Mouse (Mus musculus) MEL (cell line): ENCODE results near the gene Wdr70. TPM values are rescaled to one million over a fixed set of nuclear protein-coding genes. Genes with fewer than 3 reads are reported as not detected.

Experiments
- DNase-seq: peaks from one replicate; pipeline ENCODE4 v3.0.0; 2011; ENCODE audit warnings: low read depth, low spot score
- H3K27ac ChIP-seq: 2 replicates; pipeline ENCODE4 v1.5.1; 2012; ENCODE audit warnings: low read depth, mild to moderate bottlenecking, control low read depth, low read length, moderate library complexity; ENCODE audit not compliant: control insufficient read depth
- H3K27me3 ChIP-seq, 2 experiments: fragments of 150-350 bp in 1 of 2; sonication (generic) in 1 of 2; 2 replicates each; pipeline ENCODE4 v1.6.1; 2012; ENCODE audit warnings: low read length in 2 of 2, mild to moderate bottlenecking in 2 of 2, improper control_type of control experiment in 1 of 2, moderate library complexity in 1 of 2; ENCODE audit not compliant: insufficient read depth in 2 of 2, control insufficient read depth in 1 of 2
- H3K36me3 ChIP-seq, 2 experiments: 2 replicates each; pipeline ENCODE4 v1.6.1; 2012 to 2014; ENCODE audit warnings: low read length in 2 of 2, improper control_type of control experiment in 1 of 2, inconsistent platforms in 1 of 2, mild to moderate bottlenecking in 1 of 2; ENCODE audit not compliant: insufficient read depth in 2 of 2, control insufficient read depth in 1 of 2
- H3K4me1 ChIP-seq, 2 experiments: fragments of 150-350 bp in 1 of 2; sonication (generic) in 1 of 2; 2 replicates each; pipeline ENCODE4 v1.6.1; 2012; ENCODE audit warnings: low read length in 2 of 2, improper control_type of control experiment in 1 of 2, mild to moderate bottlenecking in 1 of 2; ENCODE audit not compliant: insufficient read depth in 2 of 2, control insufficient read depth in 1 of 2
- H3K4me3 ChIP-seq, 2 experiments: fragments of 150-350 bp in 1 of 2; sonication (generic) in 1 of 2; 2 replicates each; pipeline ENCODE4 v1.5.1; 2012; ENCODE audit warnings: low read depth in 2 of 2, low read length in 2 of 2, mild to moderate bottlenecking in 2 of 2, moderate library complexity in 2 of 2, control low read depth in 1 of 2, improper control_type of control experiment in 1 of 2; ENCODE audit not compliant: control insufficient read depth in 1 of 2, insufficient read depth in 1 of 2
- H3K79me2 ChIP-seq: 2 replicates; pipeline ENCODE4 v1.6.1; 2012; ENCODE audit warnings: mild to moderate bottlenecking, low read length, moderate library complexity; ENCODE audit not compliant: control insufficient read depth, poor library complexity, insufficient read depth
- H3K9ac ChIP-seq: 2 replicates; pipeline ENCODE4 v1.6.1; 2012; ENCODE audit warnings: low read depth, mild to moderate bottlenecking, control low read depth, low read length, moderate library complexity; ENCODE audit not compliant: control insufficient read depth, poor library complexity, severe bottlenecking
- H3K9me3 ChIP-seq: fragments of 150-350 bp; sonication (generic); replicated peaks from 2 replicates; pipeline ENCODE4 v1.6.1; 2012; ENCODE audit warnings: mild to moderate bottlenecking, low read length, improper control_type of control experiment, moderate library complexity; ENCODE audit not compliant: insufficient read depth
- CHD2 ChIP-seq: IDR thresholded peaks from 2 replicates; pipeline ENCODE4 v1.6.1; 2011; ENCODE audit warnings: low read length, improper control_type of control experiment
- CTCF ChIP-seq, 3 experiments: IDR thresholded peaks in 2 of 3; conservative IDR thresholded peaks in 1 of 3; 2 replicates each; pipeline ENCODE4 v1.5.1; 2011 to 2012; ENCODE audit warnings: low read length in 3 of 3, low read depth in 2 of 3, mild to moderate bottlenecking in 2 of 3, improper control_type of control experiment in 1 of 3, inconsistent platforms in 1 of 3, mixed read lengths in 1 of 3, moderate library complexity in 1 of 3; ENCODE audit not compliant: control insufficient read depth in 1 of 3, insufficient read depth in 1 of 3, poor library complexity in 1 of 3, severe bottlenecking in 1 of 3
- HCFC1 ChIP-seq: IDR thresholded peaks from 2 replicates; pipeline ENCODE4 v1.6.1; 2012; ENCODE audit warnings: low read depth, mild to moderate bottlenecking, inconsistent platforms, low read length, improper control_type of control experiment, moderate library complexity
- JUND ChIP-seq: IDR thresholded peaks from 2 replicates; pipeline ENCODE4 v1.6.1; 2011; ENCODE audit warnings: low read depth, mild to moderate bottlenecking, improper control_type of control experiment, low read length
- MEF2A ChIP-seq: IDR thresholded peaks from 2 replicates; pipeline ENCODE4 v1.6.1; 2014; ENCODE audit warnings: low read depth, mild to moderate bottlenecking, inconsistent platforms, low read length, improper control_type of control experiment; ENCODE audit not compliant: poor library complexity, insufficient replicate concordance, severe bottlenecking; ENCODE audit errors: extremely low read depth
- POLR2A ChIP-seq, 2 experiments: IDR thresholded peaks; 2 replicates each; pipeline ENCODE4 v1.6.1; 2011 to 2012; ENCODE audit warnings: low read length in 2 of 2, mild to moderate bottlenecking in 2 of 2, control low read depth in 1 of 2, improper control_type of control experiment in 1 of 2, low read depth in 1 of 2, moderate library complexity in 1 of 2; ENCODE audit not compliant: control insufficient read depth in 1 of 2, insufficient read depth in 1 of 2, poor library complexity in 1 of 2
- POLR2AphosphoS5 ChIP-seq: IDR thresholded peaks from 2 replicates; pipeline ENCODE4 v1.6.1; 2012; ENCODE audit warnings: low read depth, borderline replicate concordance, mild to moderate bottlenecking, inconsistent platforms, low read length, moderate library complexity, mixed read lengths
- RAD21 ChIP-seq: IDR thresholded peaks from 2 replicates; pipeline ENCODE4 v1.6.1; 2011; ENCODE audit warnings: mild to moderate bottlenecking, low read depth, low read length, improper control_type of control experiment
- SIN3A ChIP-seq: IDR thresholded peaks from 2 replicates; pipeline ENCODE4 v1.6.1; 2012; ENCODE audit warnings: low read length, improper control_type of control experiment, inconsistent platforms
- SMC3 ChIP-seq: IDR thresholded peaks from 2 replicates; pipeline ENCODE4 v1.6.1; 2011; ENCODE audit warnings: low read depth, low read length, improper control_type of control experiment
- UBTF ChIP-seq: IDR thresholded peaks from 2 replicates; pipeline ENCODE4 v1.6.1; 2012; ENCODE audit warnings: low read depth, mild to moderate bottlenecking, inconsistent platforms, low read length, improper control_type of control experiment, moderate library complexity, borderline replicate concordance; ENCODE audit not compliant: insufficient read depth
- ZC3H11A ChIP-seq: IDR thresholded peaks from 2 replicates; pipeline ENCODE4 v1.6.1; 2012; ENCODE audit warnings: low read depth, mild to moderate bottlenecking, inconsistent platforms, low read length, improper control_type of control experiment
- ZMIZ1 ChIP-seq: IDR thresholded peaks from 2 replicates; pipeline ENCODE4 v1.6.1; 2012; ENCODE audit warnings: low read depth, mild to moderate bottlenecking, inconsistent platforms, low read length, improper control_type of control experiment, moderate library complexity
- polyA plus RNA-seq, 2 experiments: library from polyadenylated mRNA; stranded (reverse) in 1 of 2; unstranded in 1 of 2; fragments of >175 nt in 1 of 2; fragments of >200 nt in 1 of 2; gene quantifications; 2 replicates each; pipeline versions ENCODE4 v1.2.1 to v1.2.4; 2012; ENCODE audit warnings: low replicate concordance in 2 of 2, low read depth in 1 of 2; ENCODE audit not compliant: insufficient read length in 2 of 2, insufficient read depth in 1 of 2, missing spikeins in 1 of 2
- total RNA-seq: library from RNA; depleted of rRNA; stranded (reverse); fragments of 300-350 nt; gene quantifications from 2 replicates; pipeline ENCODE4 v1.2.3, GENCODE M21; 2012

Wdr70 gene
- total and polyA plus RNA-seq, 3 experiments = 40.7 to 48.8 TPM; not detected in 1

GRCm38 (mm10) chr15:7899286-7899685 is 199.7 kb downstream of the Wdr70 start:
- TF ChIP-seq MEF2A = no peak
- TF ChIP-seq CTCF (IDR thresholded peaks at IDR 0.05 in 2 of 3, conservative IDR thresholded peaks at IDR 0.05 in 1 of 3; ENCODE audit: control insufficient read depth in 1 of 3, insufficient read depth in 1 of 3, low read depth in 2 of 3, low read length in 3 of 3, poor library complexity in 1 of 3, severe bottlenecking in 1 of 3) = peak; percentile 63 to 76 (median 64)
- TF ChIP-seq SMC3 = peak; percentile 57
- peak; percentile 67 for TF ChIP-seq RAD21
- no peak for TF ChIP-seq ZMIZ1
- TF ChIP-seq SIN3A = no peak
- TF ChIP-seq POLR2A (IDR thresholded peaks at IDR 0.05; ENCODE audit: control insufficient read depth in 1 of 2, insufficient read depth in 1 of 2, low read depth in 1 of 2, low read length in 2 of 2, poor library complexity in 1 of 2) = no peak
- peak; percentile 37; the same call in 1 of the 2 replicates for TF ChIP-seq ZC3H11A
- TF ChIP-seq, all 39 proteins: peak for 4
- Histone ChIP-seq H3K4me1 (no peaks in the 10 kb centered on the region), H3K36me3 (no peaks in the 10 kb centered on the region; a peak in 2 of 4 replicates), H3K4me3 (no peak overlapping the region), H3K27ac (no peak overlapping the region), H3K27me3 (no peaks in the 10 kb centered on the region), H3K79me2 (no peaks in the 10 kb centered on the region), H3K9ac (no peak overlapping the region), H3K9me3 (no peaks in the 10 kb centered on the region)
- peak; percentile 47 for DNase-seq

GRCm38 (mm10) chr15:7891547-7892282 is 207.3 kb downstream of the Wdr70 start:
- Histone ChIP-seq H3K36me3 (no peaks in the 10 kb centered on the region), H3K9ac (no peak overlapping the region), H3K4me3 (no peak overlapping the region), H3K27ac (no peak overlapping the region), H3K4me1 (no peaks in the 10 kb centered on the region), H3K79me2 (no peaks in the 10 kb centered on the region), H3K9me3 (no peaks in the 10 kb centered on the region), H3K27me3 (no peaks in the 10 kb centered on the region)
- TF ChIP-seq SMC3 = no peak
- TF ChIP-seq CHD2 = no peak
- no peak for TF ChIP-seq RAD21
- TF ChIP-seq ZMIZ1 = no peak
- no peak for TF ChIP-seq SIN3A
- no peak for TF ChIP-seq HCFC1
- no peak for TF ChIP-seq POLR2AphosphoS5
- DNase-seq = peak; percentile 12

- Histone ChIP-seq H3K79me2 (no peaks in the 10 kb centered on the region), H3K4me1 (no peaks in the 10 kb centered on the region), H3K9me3 (no peaks in the 10 kb centered on the region), H3K4me3 (no peak overlapping the region), H3K27ac (no peak overlapping the region), H3K36me3 (no peaks in the 10 kb centered on the region), H3K9ac (no peak overlapping the region), H3K27me3 (no peaks in the 10 kb centered on the region)
- DNase-seq = no peak
- no peak for TF ChIP-seq UBTF
- no peak for TF ChIP-seq JUND
- no peak for TF ChIP-seq CHD2
Observed at GRCm38 (mm10) chr15:7890286-7890685, 208.7 kb downstream of the Wdr70 start.
